Mouse (Mus musculus): ENCODE data around the gene Wwp2.

Wwp2 gene

GRCm38 (mm10) chr8:107430821-107431220 lies 5.3 kb upstream of the Wwp2 start:
- DNase-seq (ENCODE audit: low read depth, low spot score), result no peak

DNA sequence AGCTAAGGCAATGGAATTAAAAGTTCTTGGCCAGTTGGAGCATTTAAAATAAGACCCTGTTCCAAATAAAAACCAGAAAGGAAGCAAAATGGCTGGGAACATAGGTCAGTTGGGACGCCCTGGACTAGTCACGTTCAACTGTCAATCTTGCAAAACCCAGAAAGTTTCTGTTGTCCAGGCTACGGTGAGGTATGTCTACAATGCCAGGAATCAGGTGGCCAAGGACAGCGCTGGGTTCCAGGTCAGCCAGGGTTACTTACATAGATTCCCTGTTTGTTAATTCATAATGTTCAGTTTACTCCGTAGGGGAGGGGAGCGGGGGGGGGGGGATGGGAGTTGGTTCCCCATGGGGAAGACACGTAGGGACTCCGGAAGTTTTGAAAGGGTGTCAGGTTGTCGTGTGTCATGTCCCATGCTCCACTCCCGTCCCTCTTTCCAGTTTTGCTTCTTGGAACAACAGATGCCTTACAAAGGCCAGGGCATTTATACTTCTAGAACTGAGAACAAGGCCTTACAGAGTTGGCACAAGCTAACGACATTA lies 674 bp upstream of the Wwp2 start:
- DNase-seq (ENCODE audit: low read depth, low spot score), result no peak

- peak; percentile 19 for DNase-seq (ENCODE audit: low read depth, low spot score)
Measured at GRCm38 (mm10) chr8:107436841-107437421, 766 bp downstream of the Wwp2 start.

- DNase-seq (ENCODE audit: low read depth, low spot score), result no peak
Measured at GRCm38 (mm10) chr8:107437711-107438110, 1.5 kb downstream of the Wwp2 start.

DNA sequence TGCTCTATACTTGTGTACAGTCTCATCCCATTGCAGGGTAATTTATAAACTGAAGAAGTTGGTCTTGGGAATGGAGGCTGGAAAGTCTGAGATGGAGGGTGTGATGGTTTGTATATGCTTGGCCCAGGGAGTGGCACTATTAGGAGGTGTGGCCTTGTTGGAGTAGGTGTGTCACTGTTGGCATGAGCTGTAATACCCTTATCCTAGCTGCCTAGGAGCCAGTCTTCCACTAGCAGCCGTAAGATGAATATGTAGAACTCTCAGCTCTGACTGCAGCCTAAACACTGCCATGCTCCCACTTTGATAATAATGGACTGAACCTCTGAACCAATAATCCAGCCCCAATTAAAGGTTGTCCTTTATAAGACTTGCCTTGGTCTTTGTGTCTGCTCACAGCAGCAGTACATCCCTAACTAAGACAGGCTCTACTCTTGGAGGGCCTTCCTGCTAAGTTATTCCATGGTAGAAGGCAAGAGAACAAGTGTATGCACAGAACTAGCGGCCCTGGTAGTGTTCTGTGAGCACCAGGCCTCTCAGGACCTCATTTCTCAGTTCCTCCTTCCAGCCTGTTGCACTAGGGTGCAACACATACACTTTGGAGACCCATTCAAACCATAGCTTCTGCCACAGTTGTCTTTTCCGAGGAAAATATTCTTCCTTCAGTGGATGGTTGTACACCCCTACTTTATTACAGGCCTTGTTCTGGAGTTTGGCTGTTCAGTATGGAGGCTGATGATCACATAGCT lies 3.9 kb downstream of the Wwp2 start:
- no peak for DNase-seq (ENCODE audit: low read depth, low spot score)

- no peak for DNase-seq (ENCODE audit: low read depth, low spot score)
Measured at GRCm38 (mm10) chr8:107444626-107445025, 8.5 kb downstream of the Wwp2 start.

DNA sequence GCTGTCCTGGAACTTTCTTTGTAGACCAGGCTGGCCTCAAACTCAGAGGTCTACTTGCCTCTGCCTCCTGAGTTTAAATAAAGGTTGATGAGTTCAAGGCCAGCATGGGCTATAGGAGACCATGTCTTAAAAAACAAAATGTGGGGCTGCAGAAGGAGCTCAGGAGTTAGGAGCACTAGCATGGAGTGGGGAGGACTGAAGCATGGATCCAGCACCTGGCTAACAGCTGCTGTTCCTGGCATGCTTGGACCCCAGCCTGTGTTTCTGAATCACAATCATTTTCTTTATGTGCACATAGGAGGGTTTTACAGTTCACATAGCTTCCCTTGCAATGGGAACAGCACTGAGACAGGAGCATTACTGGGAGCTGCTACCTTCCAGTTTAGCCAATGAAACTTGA lies 11.5 kb downstream of the Wwp2 start:
- no peak for DNase-seq (ENCODE audit: low read depth, low spot score)

DNA sequence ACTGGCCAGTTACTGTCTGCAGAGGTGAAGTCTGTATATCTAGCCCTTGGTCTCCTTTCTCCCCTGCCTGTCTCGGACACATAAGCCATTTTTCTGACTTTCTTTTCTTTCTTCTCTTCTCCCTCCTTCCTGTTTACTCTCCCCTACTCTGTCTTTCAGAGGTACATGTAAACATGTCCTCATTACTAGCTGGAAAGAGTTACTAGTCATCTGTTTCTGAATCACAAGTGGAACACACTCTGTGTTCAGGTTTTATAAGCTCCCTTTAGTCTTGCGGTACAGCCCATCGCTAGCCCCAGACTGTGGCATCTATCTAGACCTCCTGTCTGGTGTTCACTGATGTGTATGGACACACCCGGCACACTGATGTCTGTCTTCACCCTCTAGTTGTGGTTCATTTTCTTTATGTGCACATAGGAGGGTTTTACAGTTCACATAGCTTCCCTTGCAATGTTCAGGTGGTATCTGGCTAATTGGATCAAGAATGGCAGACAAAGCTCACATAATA lies 12.3 kb downstream of the Wwp2 start:
- no peak for DNase-seq (ENCODE audit: low read depth, low spot score)

GRCm38 (mm10) chr8:107449130-107449529 lies 13.0 kb downstream of the Wwp2 start:
- no peak for DNase-seq (ENCODE audit: low read depth, low spot score)

- DNase-seq (ENCODE audit: low read depth, low spot score), result no peak
Measured at GRCm38 (mm10) chr8:107449655-107450054, 13.5 kb downstream of the Wwp2 start.

DNA sequence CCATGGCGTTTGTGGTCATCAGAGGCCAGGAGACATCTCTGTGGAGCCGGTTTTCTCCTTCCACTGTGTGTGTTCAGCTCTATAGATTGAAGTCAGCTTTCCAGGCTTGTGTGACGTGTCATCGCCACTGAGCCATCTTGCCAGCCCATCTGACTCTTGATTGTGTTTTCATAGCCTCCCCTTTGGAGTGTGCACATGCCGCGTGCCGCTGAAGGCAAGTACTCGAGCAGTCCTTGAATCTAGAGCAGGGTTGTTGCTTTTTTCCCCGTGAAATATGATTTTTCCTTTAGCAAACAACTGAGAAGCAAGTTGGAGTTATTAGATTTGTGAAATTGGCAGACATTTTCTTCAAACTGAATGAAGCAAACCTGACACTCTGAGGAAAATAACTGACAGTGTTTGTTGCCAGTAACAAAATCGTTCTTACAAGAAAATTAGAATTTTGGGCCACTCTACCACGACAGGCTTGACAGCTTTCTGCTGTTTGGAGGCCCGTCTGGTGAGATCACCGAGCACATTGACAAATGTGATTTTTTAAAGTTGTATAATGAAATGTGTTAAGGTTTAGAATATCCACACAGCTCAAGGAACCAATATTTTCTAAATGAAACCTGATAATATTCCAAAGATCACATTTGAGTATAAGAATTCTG lies 15.4 kb downstream of the Wwp2 start:
- DNase-seq (ENCODE audit: low read depth, low spot score), result no peak

- no peak for DNase-seq (ENCODE audit: low read depth, low spot score)
Measured at GRCm38 (mm10) chr8:107453386-107453785, 17.2 kb downstream of the Wwp2 start.

GRCm38 (mm10) chr8:107455268-107455667 lies 19.1 kb downstream of the Wwp2 start:
- DNase-seq (ENCODE audit: low read depth, low spot score), result no peak

DNA sequence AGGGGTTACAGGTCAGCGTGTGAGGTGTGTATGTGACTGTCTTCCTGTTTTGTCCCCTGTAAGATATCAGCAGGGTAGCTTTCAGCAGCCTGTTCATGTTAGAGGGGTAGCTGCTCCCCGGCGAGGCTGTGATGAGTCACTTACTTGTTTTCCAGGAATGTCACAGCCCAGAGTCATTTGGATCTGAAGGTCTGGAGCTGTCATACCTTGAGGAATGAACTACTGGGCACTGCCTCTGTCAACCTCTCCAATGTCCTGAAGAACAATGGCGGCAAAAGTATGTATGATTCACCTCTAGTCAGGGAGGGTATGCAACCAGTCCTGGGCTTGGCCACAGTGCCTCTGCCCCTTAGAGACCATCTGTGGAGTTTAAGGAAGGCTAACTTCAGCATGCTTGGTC lies 21.6 kb downstream of the Wwp2 start:
- no peak for DNase-seq (ENCODE audit: low read depth, low spot score)

DNA sequence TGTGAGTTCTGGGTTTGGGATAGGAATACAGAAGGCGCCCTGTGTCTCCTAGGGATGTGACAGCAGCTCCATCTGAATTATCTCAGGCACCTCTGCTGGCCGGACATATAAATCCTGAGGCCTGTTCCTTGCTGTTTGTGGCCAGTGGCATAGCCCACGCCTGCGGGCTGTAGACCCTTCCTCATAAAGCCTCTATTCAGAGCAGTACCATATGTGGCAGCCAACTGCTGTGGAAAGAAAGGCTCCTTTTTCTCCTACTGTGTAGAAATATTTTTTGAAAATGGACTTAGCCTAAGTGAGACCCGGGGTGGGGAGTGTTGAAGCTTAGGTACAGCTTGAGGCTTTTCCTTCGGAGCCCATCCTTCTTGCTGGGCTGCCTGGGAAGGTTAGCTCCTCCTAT lies 22.1 kb downstream of the Wwp2 start:
- no peak for DNase-seq (ENCODE audit: low read depth, low spot score)

DNA sequence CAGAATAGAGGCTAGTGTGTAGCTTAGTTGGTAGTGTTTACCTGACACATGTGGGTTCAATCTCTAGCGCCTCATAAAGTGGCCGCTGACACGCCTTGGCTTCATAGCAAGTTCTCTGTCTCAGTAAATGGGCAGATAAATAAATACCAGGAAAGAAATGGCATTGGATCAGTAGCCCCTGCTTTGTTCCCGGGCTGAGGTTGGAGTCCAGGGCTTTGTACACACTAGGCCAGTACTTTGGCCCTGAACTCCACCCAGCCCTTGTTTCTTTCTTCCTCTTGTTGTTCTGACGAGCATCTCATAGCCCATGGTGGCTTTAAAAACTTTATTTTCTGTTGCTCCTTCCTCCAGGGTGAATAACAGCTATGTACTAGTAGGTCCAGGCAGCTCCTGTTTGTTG lies 26.3 kb downstream of the Wwp2 start:
- no peak for DNase-seq (ENCODE audit: low read depth, low spot score)

GRCm38 (mm10) chr8:107465332-107465990 lies 29.3 kb downstream of the Wwp2 start:
- DNase-seq (ENCODE audit: low read depth, low spot score), result no peak

- no peak for DNase-seq (ENCODE audit: low read depth, low spot score)
Measured at GRCm38 (mm10) chr8:107466642-107467041, 30.5 kb downstream of the Wwp2 start.

- no peak for DNase-seq (ENCODE audit: low read depth, low spot score)
Measured at GRCm38 (mm10) chr8:107468811-107469302, 32.7 kb downstream of the Wwp2 start.

- DNase-seq (ENCODE audit: low read depth, low spot score), result no peak
Measured at GRCm38 (mm10) chr8:107470302-107470701, 34.1 kb downstream of the Wwp2 start.

DNA sequence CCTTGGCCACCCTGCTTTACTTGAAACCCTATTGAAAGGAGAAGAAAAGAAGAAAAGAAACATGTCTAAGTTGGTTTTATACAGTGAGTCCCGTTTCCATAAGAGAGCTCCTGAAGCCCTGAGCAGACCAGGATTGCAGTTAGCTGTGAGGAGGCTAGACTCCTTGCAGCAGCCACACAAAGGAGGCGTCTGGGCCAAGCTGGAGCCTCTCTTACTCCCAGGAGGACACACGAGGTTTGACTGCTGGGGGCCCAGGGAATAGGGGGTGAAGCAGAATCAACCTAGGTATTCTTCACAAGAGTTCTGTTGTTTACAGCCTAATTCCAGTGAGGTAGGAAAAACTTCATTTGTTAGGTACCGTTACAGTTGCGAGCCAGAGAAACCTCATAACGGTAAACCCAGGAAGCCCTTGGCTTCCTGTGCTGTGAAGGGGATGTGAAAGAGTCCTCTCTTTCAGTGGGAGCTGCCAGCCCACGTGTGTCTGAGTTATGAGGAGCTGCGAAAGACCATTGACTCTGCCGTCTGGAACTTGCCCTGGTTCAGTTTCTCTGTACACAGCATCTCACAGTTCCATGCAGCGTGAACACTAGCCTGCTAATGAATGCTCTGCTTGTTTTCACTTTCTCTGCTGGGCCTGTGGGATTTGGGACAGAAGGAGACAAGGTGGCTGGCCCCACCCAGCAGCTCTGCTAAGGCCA lies 36.4 kb downstream of the Wwp2 start:
- no peak for DNase-seq (ENCODE audit: low read depth, low spot score)

Data from embryo, embryonic 11.5 days (tissue).